Mouse (Mus musculus): ENCODE measurements around the gene Kdf1. TPM values are rescaled to one million over a fixed set of nuclear protein-coding genes. Genes with fewer than 3 reads are reported as not detected.
"Not testable (repeated sequence)": the region's sequence is repeated elsewhere in the genome, so short reads cannot be mapped to it uniquely, and the experiment has no call there.

The Kdf1 gene
- total RNA-seq, 2 experiments from 2014 or later: not detected

- ATAC-seq (replicated peaks; ENCODE audit: low FRiP score, poor library complexity, severe bottlenecking): no peak
Observed at GRCm38 (mm10) chr4:133494867-133495266, 23.9 kb upstream of the Kdf1 start.

- no peak for ATAC-seq (replicated peaks; ENCODE audit: low FRiP score, poor library complexity, severe bottlenecking)
Observed at GRCm38 (mm10) chr4:133495711-133496110, 23.1 kb upstream of the Kdf1 start.

DNA sequence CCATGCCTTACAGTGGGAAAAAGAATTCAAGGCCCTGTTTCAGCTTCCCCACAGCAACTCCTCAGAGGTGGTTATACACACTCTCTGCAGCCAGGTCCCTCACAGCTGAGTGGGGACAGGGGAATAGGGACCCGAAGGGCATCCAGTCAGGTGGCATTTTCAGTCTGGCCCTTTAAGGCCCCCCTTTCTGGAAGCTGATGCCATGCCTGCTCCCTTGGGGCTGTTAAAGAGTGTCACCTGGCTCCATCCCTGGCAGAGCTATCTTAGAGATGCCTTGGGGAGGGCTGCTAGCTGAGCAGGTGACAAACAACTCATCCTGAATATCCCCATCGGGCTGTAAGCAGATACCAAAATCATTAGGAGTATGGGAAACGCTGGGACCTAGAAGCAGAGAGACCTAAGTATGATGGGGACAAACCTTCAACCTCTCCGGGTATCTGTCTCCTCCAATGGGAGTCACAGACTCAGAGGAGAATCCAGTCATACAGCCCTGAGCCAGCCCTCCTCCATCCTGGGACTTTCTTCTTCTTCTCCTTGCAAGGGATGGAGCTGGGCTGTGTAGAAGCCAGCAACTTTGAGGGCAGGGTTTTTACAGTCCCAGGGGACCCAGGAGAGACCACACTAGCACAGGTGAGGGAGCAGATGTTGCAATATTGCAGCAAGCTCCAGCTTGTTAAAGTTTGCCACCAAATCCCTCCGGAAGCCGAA, 21.9 kb upstream of the Kdf1 start:
- ATAC-seq (replicated peaks; ENCODE audit: low FRiP score, poor library complexity, severe bottlenecking): no peak

- ATAC-seq (replicated peaks; ENCODE audit: low FRiP score, poor library complexity, severe bottlenecking): no peak
Observed at GRCm38 (mm10) chr4:133497461-133498159, 21.2 kb upstream of the Kdf1 start.

- 0 out of 2 replicates have a peak, but pooled peaks have one; percentile 43 for ATAC-seq (replicated peaks; ENCODE audit: low FRiP score, poor library complexity, severe bottlenecking)
Observed at GRCm38 (mm10) chr4:133498160-133498724, 20.5 kb upstream of the Kdf1 start, which contains the start of gene Trnp1. Gene Trnp1 (minus strand): TSS chr4:133498550.

DNA sequence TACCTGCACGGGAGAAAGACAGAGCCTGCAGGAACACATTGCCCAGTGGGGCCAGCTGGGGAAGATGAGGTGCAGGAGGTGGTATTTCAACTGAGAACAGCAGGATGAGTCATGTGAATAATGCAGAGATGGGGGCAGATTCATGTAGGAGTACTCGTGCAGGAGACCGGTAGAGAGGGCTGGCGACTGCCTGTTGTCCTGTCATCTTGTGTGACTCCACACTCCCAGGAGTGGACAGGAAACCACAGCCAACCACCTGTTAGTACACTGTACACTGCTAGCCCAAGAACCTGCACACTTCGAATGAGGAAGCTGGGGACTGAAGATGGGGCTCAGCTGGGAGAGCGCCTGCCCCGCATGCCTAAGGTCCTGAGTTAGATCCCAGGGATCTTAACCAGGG, 17.2 kb upstream of the Kdf1 start:
- ATAC-seq (replicated peaks; ENCODE audit: low FRiP score, poor library complexity, severe bottlenecking): no peak

DNA sequence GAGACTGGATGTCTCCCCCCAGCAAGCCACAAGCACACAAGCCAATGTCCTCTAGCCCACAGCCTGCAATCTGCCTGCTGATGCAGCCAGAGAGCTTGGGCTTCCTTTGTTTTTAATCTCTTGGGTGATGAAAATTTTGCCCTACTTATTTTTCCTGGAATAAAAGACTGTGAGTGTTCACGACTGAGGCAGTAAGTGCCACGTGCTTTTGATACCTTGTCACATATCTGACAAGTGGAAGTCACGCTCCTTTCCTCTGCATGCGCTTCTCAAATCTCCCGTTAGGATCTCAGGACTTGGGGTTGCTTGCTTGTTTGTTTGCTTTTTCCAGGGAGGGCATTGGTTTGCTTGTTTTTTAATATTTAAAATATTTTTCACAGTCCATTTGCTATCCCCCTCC, 14.5 kb upstream of the Kdf1 start:
- no peak for ATAC-seq (replicated peaks; ENCODE audit: low FRiP score, poor library complexity, severe bottlenecking)

DNA sequence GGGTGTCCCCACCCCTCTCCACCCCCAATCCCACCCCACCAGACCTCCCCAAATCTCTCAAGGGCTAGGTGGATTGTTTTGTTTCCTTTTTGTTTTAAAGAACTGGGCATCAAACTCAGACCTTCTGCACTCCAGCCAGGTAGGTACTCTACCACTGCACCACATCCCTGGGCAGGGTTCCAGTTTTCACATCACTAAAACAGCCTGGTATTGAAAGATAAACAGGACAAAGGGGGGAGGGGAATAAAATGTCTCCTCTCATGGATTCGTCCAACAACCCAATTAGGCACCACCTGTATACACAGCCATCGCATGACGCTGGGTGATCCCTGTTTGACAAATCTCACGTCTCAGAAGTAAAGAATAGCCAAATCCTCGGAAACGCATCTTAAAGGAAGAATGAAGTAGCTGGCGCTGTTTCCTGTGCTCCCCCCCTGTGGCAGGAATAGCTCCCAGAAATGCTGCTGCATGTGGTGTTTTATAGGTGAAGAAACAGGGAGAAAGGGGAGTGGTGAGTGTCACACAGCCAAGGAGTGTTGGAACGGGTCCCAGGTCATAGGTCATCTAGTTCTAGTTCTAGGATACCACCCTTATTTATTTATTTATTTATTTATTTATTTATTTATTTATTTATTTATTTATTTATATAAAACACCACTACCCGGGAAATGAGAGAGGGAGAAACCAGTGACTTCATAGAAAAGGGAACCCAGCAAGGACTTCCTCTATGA, 13.8 kb upstream of the Kdf1 start:
- no peak for ATAC-seq (replicated peaks; ENCODE audit: low FRiP score, poor library complexity, severe bottlenecking)

DNA sequence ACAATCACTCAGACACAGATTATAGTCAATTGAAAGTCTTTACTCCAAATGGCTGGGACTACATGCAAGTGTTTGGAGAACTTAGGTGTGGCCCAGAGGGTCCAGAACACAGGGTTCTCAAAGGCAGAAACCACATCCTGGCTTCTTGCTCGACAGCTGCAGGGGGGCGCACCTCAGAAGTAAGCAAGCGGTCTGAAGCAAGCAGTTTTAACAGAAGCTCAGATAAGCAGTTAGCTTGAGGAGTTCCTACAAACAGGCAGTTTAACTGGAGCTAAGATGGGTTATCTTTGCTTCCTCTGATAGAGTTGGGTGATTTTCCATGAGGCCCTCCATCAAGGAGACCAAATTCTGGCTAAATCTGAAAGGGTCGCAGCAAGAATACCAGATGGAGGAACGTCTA, 12.2 kb upstream of the Kdf1 start:
- ATAC-seq (replicated peaks; ENCODE audit: low FRiP score, poor library complexity, severe bottlenecking): no peak

DNA sequence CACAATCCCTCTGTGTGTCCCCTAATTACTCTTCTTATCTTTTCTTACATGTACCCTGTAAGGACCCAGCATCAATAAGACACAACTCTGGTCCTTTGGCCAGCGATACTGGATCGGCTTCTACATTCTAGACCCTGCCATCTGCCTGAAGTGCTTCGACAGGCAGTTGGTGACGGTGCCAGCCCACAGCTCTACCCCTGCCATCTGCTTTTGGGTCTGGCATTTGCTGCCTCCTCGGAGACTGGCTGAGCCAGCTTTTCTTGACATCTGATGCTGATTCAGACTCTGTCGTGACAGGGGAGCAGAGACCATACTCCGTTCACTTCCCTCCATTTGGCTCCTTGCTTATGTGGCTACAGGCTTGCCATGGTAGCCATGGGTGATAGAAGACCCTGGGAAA, 9.8 kb upstream of the Kdf1 start:
- ATAC-seq (replicated peaks; ENCODE audit: low FRiP score, poor library complexity, severe bottlenecking): no peak

GRCm38 (mm10) chr4:133511050-133511449, 7.7 kb upstream of the Kdf1 start:
- ATAC-seq (replicated peaks; ENCODE audit: low FRiP score, poor library complexity, severe bottlenecking): no peak

DNA sequence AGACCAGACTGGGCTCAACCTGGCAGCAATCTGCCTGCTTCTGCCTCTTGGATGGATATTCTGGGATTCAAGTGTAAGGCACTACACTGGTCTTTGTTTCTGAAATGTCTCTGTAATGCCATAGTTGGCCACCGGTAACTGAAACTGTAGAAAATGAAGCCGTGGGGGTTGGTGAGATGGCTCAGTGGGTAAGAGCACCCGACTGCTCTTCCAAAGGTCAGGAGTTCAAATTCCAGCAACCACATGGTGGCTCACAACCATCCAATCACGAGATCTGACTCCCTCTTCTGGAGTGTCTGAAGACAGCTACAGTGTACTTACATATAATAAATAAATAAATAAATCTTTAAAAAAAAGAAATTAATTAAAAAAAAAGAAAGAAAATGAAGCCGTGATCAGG, 6.3 kb upstream of the Kdf1 start:
- ATAC-seq (replicated peaks; ENCODE audit: low FRiP score, poor library complexity, severe bottlenecking): not testable (repeated sequence)

DNA sequence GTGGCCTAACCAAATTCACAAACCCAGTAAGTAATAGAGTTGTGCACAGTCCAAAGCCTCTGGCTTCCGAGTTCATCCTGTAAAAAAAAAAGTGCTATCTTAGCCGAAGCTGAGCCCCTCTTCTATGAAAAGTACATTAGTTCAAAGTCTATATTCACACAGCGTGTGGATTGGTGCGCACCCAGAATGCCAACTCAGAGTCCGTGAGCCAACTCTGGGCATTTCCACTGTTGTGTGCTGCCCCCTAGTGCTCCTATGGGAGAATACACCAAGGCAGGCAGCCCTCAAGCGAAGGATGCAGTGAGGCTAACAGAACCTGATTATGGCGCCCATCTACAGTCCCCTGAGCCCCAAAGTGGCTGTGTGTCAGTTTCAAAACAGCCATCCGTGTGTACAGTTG, 5.8 kb upstream of the Kdf1 start:
- peak; percentile 84 for ATAC-seq (replicated peaks; ENCODE audit: low FRiP score, poor library complexity, severe bottlenecking)

DNA sequence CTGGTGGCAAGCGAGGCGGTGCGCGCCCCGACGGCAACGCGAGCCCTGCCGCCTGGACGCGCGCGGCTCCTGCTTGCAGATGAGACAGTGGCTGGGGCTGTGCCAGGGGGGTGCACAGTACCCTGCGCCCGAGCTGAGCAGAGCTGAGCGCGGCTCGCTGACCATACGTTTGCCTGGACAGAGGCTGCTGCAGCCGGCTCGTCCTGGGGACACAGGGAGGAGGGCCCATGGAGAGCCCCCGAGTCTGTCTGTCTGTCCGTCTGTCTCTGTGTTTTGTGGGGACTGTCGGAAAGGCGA, 554 bp downstream of the Kdf1 start:
- no peak for ATAC-seq (replicated peaks; ENCODE audit: low FRiP score, poor library complexity, severe bottlenecking)

DNA sequence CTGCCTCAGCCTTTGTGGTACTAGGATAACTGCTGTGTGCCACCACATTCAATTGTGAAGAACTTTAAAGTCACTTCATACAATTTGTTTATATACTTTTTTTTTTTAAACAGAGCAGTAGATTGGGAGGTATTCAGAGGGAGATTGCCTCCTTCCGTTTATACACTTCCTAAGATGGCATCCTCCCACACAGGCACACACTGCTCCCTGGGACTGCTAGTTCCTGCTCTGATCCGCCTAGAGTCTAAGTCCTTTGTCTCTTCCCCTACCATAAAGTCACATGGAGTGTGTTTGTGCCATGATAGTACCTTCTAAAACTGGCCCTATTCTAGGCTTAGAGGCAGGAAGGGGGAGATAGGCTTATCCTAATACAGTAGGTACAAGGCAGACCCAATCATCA, 2.7 kb downstream of the Kdf1 start:
- ATAC-seq (replicated peaks; ENCODE audit: low FRiP score, poor library complexity, severe bottlenecking): no peak

GRCm38 (mm10) chr4:133527788-133528187, 9.0 kb downstream of the Kdf1 start:
- ATAC-seq (replicated peaks; ENCODE audit: low FRiP score, poor library complexity, severe bottlenecking): no peak

DNA sequence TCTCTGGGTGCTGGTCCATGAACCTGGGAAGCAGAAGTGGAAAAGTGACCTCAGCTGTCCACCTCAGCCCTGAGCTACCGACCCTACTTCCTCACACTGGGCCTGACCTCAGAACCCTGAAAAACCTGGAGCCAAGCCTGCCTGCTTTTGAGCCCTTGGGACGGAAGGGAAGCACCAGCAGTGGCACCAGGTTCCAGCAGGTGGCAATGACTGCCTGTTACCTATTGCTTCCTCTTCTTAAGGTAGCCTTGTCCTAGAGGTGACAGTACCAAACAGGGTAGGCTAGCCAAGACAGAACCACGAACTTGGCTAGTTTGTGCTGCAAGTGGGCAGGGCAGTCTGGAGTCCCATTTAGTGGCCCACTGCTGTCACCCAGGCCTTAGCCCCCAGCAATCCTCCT, 14.0 kb downstream of the Kdf1 start:
- no peak for ATAC-seq (replicated peaks; ENCODE audit: low FRiP score, poor library complexity, severe bottlenecking)

- no peak for ATAC-seq (replicated peaks; ENCODE audit: low FRiP score, poor library complexity, severe bottlenecking)
Observed at GRCm38 (mm10) chr4:133536081-133536480, 17.3 kb downstream of the Kdf1 start.

DNA sequence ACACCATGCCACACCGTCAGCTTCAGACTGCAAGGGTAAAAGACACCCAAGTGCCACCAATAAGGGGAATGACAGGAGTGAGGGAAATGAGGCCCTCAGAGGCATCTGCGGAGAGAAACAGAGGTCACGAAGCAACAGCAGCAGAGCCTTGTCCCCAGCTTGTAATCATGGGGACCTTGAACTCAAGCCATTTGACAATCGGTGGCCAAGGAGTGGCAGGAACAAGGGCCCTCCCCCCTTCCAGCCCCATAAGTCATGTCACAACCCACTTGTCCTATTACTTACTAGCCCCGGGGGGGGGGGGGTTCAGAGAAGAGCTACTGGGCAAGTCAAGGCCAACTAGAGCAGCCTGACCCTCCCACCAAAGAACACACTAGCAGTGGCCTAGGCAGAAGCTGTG, 17.9 kb downstream of the Kdf1 start:
- no peak for ATAC-seq (replicated peaks; ENCODE audit: low FRiP score, poor library complexity, severe bottlenecking)

DNA sequence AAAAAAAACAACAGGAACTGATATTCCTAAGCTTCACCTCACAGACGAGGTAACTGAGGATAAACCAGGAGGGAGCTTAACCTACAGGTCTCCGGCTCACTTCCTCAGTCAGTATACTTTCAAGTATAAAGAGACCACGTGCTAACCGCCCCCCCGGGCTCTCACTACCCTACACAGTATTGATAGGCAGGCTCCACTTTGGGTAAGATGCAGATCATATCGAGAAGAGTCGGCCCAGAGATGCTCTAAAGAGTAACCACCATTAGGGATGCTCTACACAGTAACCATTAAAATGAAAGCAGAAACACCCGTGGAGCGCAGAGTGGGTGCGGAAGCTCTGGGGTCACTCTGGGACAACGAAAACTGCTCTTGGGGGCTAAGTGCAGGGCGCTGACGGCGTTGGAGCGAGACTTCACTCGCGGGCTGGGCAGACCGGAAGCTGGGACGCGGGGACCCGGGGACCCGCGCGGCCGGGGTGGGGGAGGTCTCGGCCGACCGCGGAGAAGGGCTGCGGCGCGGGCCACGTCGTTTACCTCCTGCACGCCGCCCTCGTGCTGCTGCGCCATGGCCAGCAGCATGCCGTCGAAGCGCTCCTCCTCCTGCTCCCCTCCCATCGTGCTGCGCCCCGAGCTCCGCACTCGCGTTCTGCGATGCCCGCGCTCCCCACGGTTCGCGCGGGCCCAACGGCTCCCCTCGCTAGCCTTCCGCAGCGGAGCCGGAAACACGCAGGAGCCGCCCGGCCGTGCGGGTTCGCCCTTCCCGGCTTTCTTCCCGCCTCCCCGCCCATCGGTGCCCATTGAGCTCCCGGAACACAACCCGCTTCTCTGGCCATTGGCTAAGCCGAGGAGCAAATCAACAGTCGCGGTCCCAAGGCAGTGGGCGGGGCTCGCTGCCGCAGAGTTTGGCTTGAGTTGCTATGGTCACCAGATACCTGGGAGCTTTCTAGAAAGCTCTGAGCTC, 26.8 kb downstream of the Kdf1 start, which contains the start of gene Nudc:
TSS of gene Nudc (minus strand) at position 725 of the 960 bp plus-strand sequence.
- peak; percentile 99 for ATAC-seq (replicated peaks; ENCODE audit: low FRiP score, poor library complexity, severe bottlenecking)
